Mouse (Mus musculus): ENCODE data around the gene Slc7a15.

DNA sequence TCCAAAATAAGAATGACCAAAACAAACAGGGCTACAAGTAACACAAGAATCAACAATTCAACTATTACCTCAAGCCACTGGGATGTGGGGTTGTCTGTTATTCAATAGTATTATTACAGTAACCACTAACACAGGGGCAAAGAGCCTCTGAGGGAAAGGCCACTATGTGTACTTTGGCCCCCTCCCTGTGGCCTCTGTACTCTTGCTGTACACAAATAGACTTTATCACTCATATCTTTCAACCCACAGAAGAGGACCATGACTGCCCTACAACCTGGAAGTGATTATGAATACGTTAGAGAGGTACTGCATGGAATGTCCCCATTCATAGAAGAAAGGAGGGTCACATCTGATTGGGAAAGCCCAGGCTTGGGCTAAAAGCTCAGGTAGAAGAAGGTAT lies 64.0 kb downstream of the Slc7a15 start:
- no peak for TF ChIP-seq CTCF (IDR thresholded peaks at IDR 0.05; ENCODE audit: extremely low read depth, insufficient read length, insufficient replicate concordance, low read depth, low read length)
- TF ChIP-seq POLR2A (IDR thresholded peaks at IDR 0.05; ENCODE audit: low read depth, low read length): no peak
